Mouse (Mus musculus) frontal cortex, adult (tissue): ENCODE results near the gene Adat3.

Source experiments
- ATAC-seq: cut with Nextera tagmentation; 2 replicates; pipeline ENCODE4 v1.9.2; 2017; ENCODE audit warnings: mild to moderate bottlenecking, moderate library complexity, mixed read lengths; ENCODE audit not compliant: low TSS enrichment

Gene Adat3

GRCm38 (mm10) chr10:80602698-80603325 lies at the start of gene Adat3, which contains the start of gene Scamp4:
Gene Adat3, plus strand, starts transcription at chr10:80602880.
Gene Scamp4, plus strand, starts transcription at chr10:80602872.
- peak; percentile 93 for ATAC-seq

GRCm38 (mm10) chr10:80553575-80553974 lies 49.1 kb upstream of the Adat3 start:
- no peak for ATAC-seq

- ATAC-seq = no peak
Measured at GRCm38 (mm10) chr10:80553997-80554396, 48.7 kb upstream of the Adat3 start.

- ATAC-seq = 0 out of 2 replicates have a peak, but pooled peaks have one; percentile 27
Measured at GRCm38 (mm10) chr10:80557346-80557965, 45.2 kb upstream of the Adat3 start.

GRCm38 (mm10) chr10:80559431-80559830 lies 43.2 kb upstream of the Adat3 start:
- ATAC-seq = no peak

GRCm38 (mm10) chr10:80560621-80561020 lies 42.1 kb upstream of the Adat3 start:
- no peak for ATAC-seq

GRCm38 (mm10) chr10:80561116-80561944 lies 41.4 kb upstream of the Adat3 start, which contains the start of gene Rexo1:
Gene Rexo1, minus strand, starts transcription at chr10:80561560.
- ATAC-seq = peak; percentile 74

GRCm38 (mm10) chr10:80566375-80567092 lies 36.1 kb upstream of the Adat3 start:
- ATAC-seq = peak; percentile 69

GRCm38 (mm10) chr10:80568876-80569275 lies 33.8 kb upstream of the Adat3 start:
- no peak for ATAC-seq

GRCm38 (mm10) chr10:80569664-80570066 lies 33.0 kb upstream of the Adat3 start:
- ATAC-seq = no peak

GRCm38 (mm10) chr10:80570419-80570818 lies 32.3 kb upstream of the Adat3 start:
- ATAC-seq = no peak

- no peak for ATAC-seq
Measured at GRCm38 (mm10) chr10:80570871-80571836, 31.5 kb upstream of the Adat3 start.

GRCm38 (mm10) chr10:80572477-80572876 lies 30.2 kb upstream of the Adat3 start:
- no peak for ATAC-seq

- peak; percentile 29; the same call in 1 of the 2 replicates for ATAC-seq
Measured at GRCm38 (mm10) chr10:80573944-80574343, 28.7 kb upstream of the Adat3 start.

- no peak for ATAC-seq
Measured at GRCm38 (mm10) chr10:80574896-80575295, 27.8 kb upstream of the Adat3 start.

GRCm38 (mm10) chr10:80575925-80576324 lies 26.8 kb upstream of the Adat3 start:
- ATAC-seq = no peak

GRCm38 (mm10) chr10:80576351-80577194 lies 26.1 kb upstream of the Adat3 start:
- no peak for ATAC-seq

GRCm38 (mm10) chr10:80577195-80578130 lies 25.2 kb upstream of the Adat3 start, which contains the start of gene Klf16:
Gene Klf16, minus strand, starts transcription at chr10:80577321.
- ATAC-seq = peak; percentile 26
